Mouse (Mus musculus): ENCODE results near the gene Hoxc4.

Gene Hoxc4

GRCm38 (mm10) chr15:103018636-103019035 lies at the start of gene Hoxc4:
Hoxc4 (plus strand) TSS chr15:103018934.
- no peak for DNase-seq (ENCODE audit: low spot score)

- no peak for DNase-seq (ENCODE audit: low spot score)
Observed at GRCm38 (mm10) chr15:102969296-102969695, 49.4 kb upstream of the Hoxc4 start.

GRCm38 (mm10) chr15:102970740-102971139 lies 48.0 kb upstream of the Hoxc4 start:
- no peak for DNase-seq (ENCODE audit: low spot score)

- DNase-seq (ENCODE audit: low spot score): no peak
Observed at GRCm38 (mm10) chr15:102972254-102972653, 46.5 kb upstream of the Hoxc4 start.

GRCm38 (mm10) chr15:102972753-102973152 lies 46.0 kb upstream of the Hoxc4 start:
- no peak for DNase-seq (ENCODE audit: low spot score)

- DNase-seq (ENCODE audit: low spot score): no peak
Observed at GRCm38 (mm10) chr15:102975034-102975433, 43.7 kb upstream of the Hoxc4 start.

- DNase-seq (ENCODE audit: low spot score): no peak
Observed at GRCm38 (mm10) chr15:102975688-102976111, 43.0 kb upstream of the Hoxc4 start.

- no peak for DNase-seq (ENCODE audit: low spot score)
Observed at GRCm38 (mm10) chr15:102976171-102976570, 42.6 kb upstream of the Hoxc4 start, which contains the start of gene Hoxc9. Hoxc9 (plus strand) TSS chr15:102976439.

GRCm38 (mm10) chr15:102976631-102977422 lies 41.9 kb upstream of the Hoxc4 start:
- DNase-seq (ENCODE audit: low spot score): no peak

GRCm38 (mm10) chr15:102977423-102977974 lies 41.2 kb upstream of the Hoxc4 start:
- DNase-seq (ENCODE audit: low spot score): no peak

- DNase-seq (ENCODE audit: low spot score): no peak
Observed at GRCm38 (mm10) chr15:102978615-102979515, 39.9 kb upstream of the Hoxc4 start.

GRCm38 (mm10) chr15:102979936-102980335 lies 38.8 kb upstream of the Hoxc4 start:
- DNase-seq (ENCODE audit: low spot score): no peak

GRCm38 (mm10) chr15:102980352-102980751 lies 38.4 kb upstream of the Hoxc4 start:
- no peak for DNase-seq (ENCODE audit: low spot score)

GRCm38 (mm10) chr15:102980912-102981311 lies 37.8 kb upstream of the Hoxc4 start:
- no peak for DNase-seq (ENCODE audit: low spot score)

GRCm38 (mm10) chr15:102981379-102982288 lies 37.1 kb upstream of the Hoxc4 start:
- peak; percentile 49 for DNase-seq (ENCODE audit: low spot score)

- no peak for DNase-seq (ENCODE audit: low spot score)
Observed at GRCm38 (mm10) chr15:102983716-102984115, 35.0 kb upstream of the Hoxc4 start.

- no peak for DNase-seq (ENCODE audit: low spot score)
Observed at GRCm38 (mm10) chr15:102984521-102984920, 34.2 kb upstream of the Hoxc4 start.

- DNase-seq (ENCODE audit: low spot score): no peak
Observed at GRCm38 (mm10) chr15:102984925-102985324, 33.8 kb upstream of the Hoxc4 start.

- DNase-seq (ENCODE audit: low spot score): peak; percentile 87
Observed at GRCm38 (mm10) chr15:102987124-102987833, 31.5 kb upstream of the Hoxc4 start.

GRCm38 (mm10) chr15:102988078-102988477 lies 30.7 kb upstream of the Hoxc4 start:
- no peak for DNase-seq (ENCODE audit: low spot score)

Data from testis, postnatal 14 days (tissue).